Mouse (Mus musculus) lung, adult 2 months (tissue): ENCODE measurements around the gene Pam.

Source experiments
- CTCF ChIP-seq: fragments of 200-500 bp; IDR thresholded peaks from 2 replicates; pipeline ENCODE4 v1.5.1; 2011; ENCODE audit warnings: mild to moderate bottlenecking, low read length, control low read depth; ENCODE audit not compliant: insufficient read depth
- POLR2A ChIP-seq: fragments of 200-500 bp; IDR thresholded peaks from 2 replicates; pipeline ENCODE4 v1.6.1; 2011; ENCODE audit warnings: low read depth, mild to moderate bottlenecking, control low read depth, low read length, borderline replicate concordance; ENCODE audit errors: extremely low read depth

- TF ChIP-seq CTCF (no peak), POLR2A (no peak)
Measured at GRCm38 (mm10) chr1:98094811-98095245, 618 bp downstream of the Pam start.
